Mouse (Mus musculus): ENCODE data around the gene Gm36079. TPM values are rescaled to one million over a fixed set of nuclear protein-coding genes. Genes with fewer than 3 reads are reported as not detected.
"Not testable (repeated sequence)": the region's sequence is repeated elsewhere in the genome, so short reads cannot be mapped to it uniquely, and the experiment has no call there.

Gm36079 gene
- total and polyA plus RNA-seq, 3 experiments: 1.7 TPM; not detected in 2

GRCm38 (mm10) chr13:120036577-120037115 lies 9.8 kb upstream of the Gm36079 start:
- not testable (repeated sequence) for H3K36me3 ChIP-seq (replicated peaks); DNase-seq (ENCODE audit: low spot score); H3K4me1 ChIP-seq (ENCODE audit: insufficient read depth, low read depth, low read length); H3K4me3 ChIP-seq (ENCODE audit: low read depth, low read length); H3K27me3 ChIP-seq (ENCODE audit: insufficient read depth, low read length); H3K9me3 ChIP-seq (replicated peaks); ATAC-seq (ENCODE audit: extremely low read depth, insufficient number of reproducible peaks, low FRiP score, poor library complexity, severe bottlenecking)

GRCm38 (mm10) chr13:120035151-120035550 lies 8.3 kb upstream of the Gm36079 start:
- H3K4me1 ChIP-seq (ENCODE audit: insufficient read depth, low read depth, low read length); DNase-seq (ENCODE audit: low spot score); H3K27me3 ChIP-seq (ENCODE audit: insufficient read depth, low read length); H3K36me3 ChIP-seq (replicated peaks); H3K4me3 ChIP-seq (ENCODE audit: low read depth, low read length); H3K9me3 ChIP-seq (replicated peaks): not testable (repeated sequence)
- ATAC-seq (ENCODE audit: extremely low read depth, insufficient number of reproducible peaks, low FRiP score, poor library complexity, severe bottlenecking): peak; percentile 41; the same call in 1 of the 2 replicates

GRCm38 (mm10) chr13:120034637-120035036 lies 7.8 kb upstream of the Gm36079 start:
- peak; percentile 62 for ATAC-seq (ENCODE audit: extremely low read depth, insufficient number of reproducible peaks, low FRiP score, poor library complexity, severe bottlenecking)
- not testable (repeated sequence) for H3K4me1 ChIP-seq (ENCODE audit: insufficient read depth, low read depth, low read length); H3K4me3 ChIP-seq (ENCODE audit: low read depth, low read length); H3K27me3 ChIP-seq (ENCODE audit: insufficient read depth, low read length); H3K9me3 ChIP-seq (replicated peaks); DNase-seq (ENCODE audit: low spot score); H3K36me3 ChIP-seq (replicated peaks)

GRCm38 (mm10) chr13:120033516-120034190 lies 6.8 kb upstream of the Gm36079 start:
- H3K4me3 ChIP-seq (ENCODE audit: low read depth, low read length); H3K27me3 ChIP-seq (ENCODE audit: insufficient read depth, low read length); DNase-seq (ENCODE audit: low spot score); H3K9me3 ChIP-seq (replicated peaks); H3K4me1 ChIP-seq (ENCODE audit: insufficient read depth, low read depth, low read length); H3K36me3 ChIP-seq (replicated peaks): not testable (repeated sequence)
- peak; percentile 40; the same call in 1 of the 2 replicates for ATAC-seq (ENCODE audit: extremely low read depth, insufficient number of reproducible peaks, low FRiP score, poor library complexity, severe bottlenecking)

GRCm38 (mm10) chr13:120031676-120032075 lies 4.9 kb upstream of the Gm36079 start:
- not testable (repeated sequence) for ATAC-seq (ENCODE audit: extremely low read depth, insufficient number of reproducible peaks, low FRiP score, poor library complexity, severe bottlenecking); H3K4me3 ChIP-seq (ENCODE audit: low read depth, low read length); H3K36me3 ChIP-seq (replicated peaks); H3K4me1 ChIP-seq (ENCODE audit: insufficient read depth, low read depth, low read length); H3K9me3 ChIP-seq (replicated peaks); DNase-seq (ENCODE audit: low spot score); H3K27me3 ChIP-seq (ENCODE audit: insufficient read depth, low read length)

- not testable (repeated sequence) for DNase-seq (ENCODE audit: low spot score); H3K4me1 ChIP-seq (ENCODE audit: insufficient read depth, low read depth, low read length); ATAC-seq (ENCODE audit: extremely low read depth, insufficient number of reproducible peaks, low FRiP score, poor library complexity, severe bottlenecking); H3K4me3 ChIP-seq (ENCODE audit: low read depth, low read length); H3K27me3 ChIP-seq (ENCODE audit: insufficient read depth, low read length); H3K36me3 ChIP-seq (replicated peaks)
- H3K9me3 ChIP-seq (replicated peaks): peaks cover 17% of the 10 kb centered on the region
These were observed 557 bp upstream of the Gm36079 start for GRCm38 (mm10) chr13:120027368-120027767.

- peak; percentile 46 for ATAC-seq (ENCODE audit: extremely low read depth, insufficient number of reproducible peaks, low FRiP score, poor library complexity, severe bottlenecking)
- H3K4me3 ChIP-seq (ENCODE audit: low read depth, low read length); DNase-seq (ENCODE audit: low spot score); H3K36me3 ChIP-seq (replicated peaks); H3K27me3 ChIP-seq (ENCODE audit: insufficient read depth, low read length); H3K4me1 ChIP-seq (ENCODE audit: insufficient read depth, low read depth, low read length): not testable (repeated sequence)
- peaks cover 17% of the 10 kb centered on the region for H3K9me3 ChIP-seq (replicated peaks)
These were observed 438 bp downstream of the Gm36079 start for GRCm38 (mm10) chr13:120026373-120026772.

GRCm38 (mm10) chr13:120025576-120025975 lies 1.2 kb downstream of the Gm36079 start:
- H3K36me3 ChIP-seq (replicated peaks); H3K4me3 ChIP-seq (ENCODE audit: low read depth, low read length); H3K4me1 ChIP-seq (ENCODE audit: insufficient read depth, low read depth, low read length); H3K27me3 ChIP-seq (ENCODE audit: insufficient read depth, low read length): not testable (repeated sequence)
- ATAC-seq (ENCODE audit: extremely low read depth, insufficient number of reproducible peaks, low FRiP score, poor library complexity, severe bottlenecking): peak; percentile 23; the same call in 1 of the 2 replicates
- peaks cover 17% of the 10 kb centered on the region for H3K9me3 ChIP-seq (replicated peaks)
- DNase-seq (ENCODE audit: low spot score): peak; percentile 0

GRCm38 (mm10) chr13:120025004-120025403 lies 1.8 kb downstream of the Gm36079 start:
- ATAC-seq (ENCODE audit: extremely low read depth, insufficient number of reproducible peaks, low FRiP score, poor library complexity, severe bottlenecking): not testable (repeated sequence)

GRCm38 (mm10) chr13:120024581-120024980 lies 2.2 kb downstream of the Gm36079 start:
- H3K36me3 ChIP-seq (replicated peaks); H3K4me1 ChIP-seq (ENCODE audit: insufficient read depth, low read depth, low read length); ATAC-seq (ENCODE audit: extremely low read depth, insufficient number of reproducible peaks, low FRiP score, poor library complexity, severe bottlenecking); DNase-seq (ENCODE audit: low spot score); H3K4me3 ChIP-seq (ENCODE audit: low read depth, low read length); H3K27me3 ChIP-seq (ENCODE audit: insufficient read depth, low read length): not testable (repeated sequence)
- H3K9me3 ChIP-seq (replicated peaks): peaks cover 17% of the 10 kb centered on the region

More at GRCm38 (mm10) chr13:120025004-120025403, 1.8 kb downstream of the Gm36079 start:
- not testable (repeated sequence) for H3K27me3 ChIP-seq (ENCODE audit: insufficient read depth, low read length); DNase-seq (ENCODE audit: low spot score); H3K4me3 ChIP-seq (ENCODE audit: low read depth, low read length); H3K36me3 ChIP-seq (replicated peaks); H3K4me1 ChIP-seq (ENCODE audit: insufficient read depth, low read depth, low read length)
- H3K9me3 ChIP-seq (replicated peaks): peaks cover 17% of the 10 kb centered on the region

- ATAC-seq (ENCODE audit: extremely low read depth, insufficient number of reproducible peaks, low FRiP score, poor library complexity, severe bottlenecking); H3K9me3 ChIP-seq (replicated peaks); DNase-seq (ENCODE audit: low spot score); H3K4me3 ChIP-seq (ENCODE audit: low read depth, low read length); H3K36me3 ChIP-seq (replicated peaks); H3K4me1 ChIP-seq (ENCODE audit: insufficient read depth, low read depth, low read length); H3K27me3 ChIP-seq (ENCODE audit: insufficient read depth, low read length): not testable (repeated sequence)
These were observed 5.3 kb downstream of the Gm36079 start for GRCm38 (mm10) chr13:120021477-120021876.

GRCm38 (mm10) chr13:120015348-120016007 lies 11.3 kb downstream of the Gm36079 start:
- H3K4me1 ChIP-seq (ENCODE audit: insufficient read depth, low read depth, low read length); H3K27me3 ChIP-seq (ENCODE audit: insufficient read depth, low read length); H3K4me3 ChIP-seq (ENCODE audit: low read depth, low read length); ATAC-seq (ENCODE audit: extremely low read depth, insufficient number of reproducible peaks, low FRiP score, poor library complexity, severe bottlenecking); H3K9me3 ChIP-seq (replicated peaks); H3K36me3 ChIP-seq (replicated peaks); DNase-seq (ENCODE audit: low spot score): not testable (repeated sequence)
